Mouse (Mus musculus): ENCODE measurements around the gene Efs.
A peak's percentile ranks its signal among the peaks of the same experiment; 100 is the strongest.

Efs gene

GRCm38 (mm10) chr14:54924641-54925348 is 1.1 kb downstream of the Efs start:
- no peak for DNase-seq (ENCODE audit: inconsistent ontology term)

GRCm38 (mm10) chr14:54920076-54920685 is 5.7 kb downstream of the Efs start:
- no peak for DNase-seq (ENCODE audit: inconsistent ontology term)

- no peak for DNase-seq (ENCODE audit: inconsistent ontology term)
Observed at GRCm38 (mm10) chr14:54913343-54913742, 12.6 kb downstream of the Efs start.

- DNase-seq (ENCODE audit: inconsistent ontology term), result peak; percentile 75
Observed at GRCm38 (mm10) chr14:54912886-54913285, 13.0 kb downstream of the Efs start, which contains the start of gene Slc22a17. TSS of gene Slc22a17 (minus strand) at chr14:54913132.

- no peak for DNase-seq (ENCODE audit: inconsistent ontology term)
Observed at GRCm38 (mm10) chr14:54912109-54912850, 13.6 kb downstream of the Efs start.

GRCm38 (mm10) chr14:54908682-54909081 is 17.2 kb downstream of the Efs start:
- DNase-seq (ENCODE audit: inconsistent ontology term), result no peak

GRCm38 (mm10) chr14:54903641-54904040 is 22.3 kb downstream of the Efs start:
- DNase-seq (ENCODE audit: inconsistent ontology term), result no peak

GRCm38 (mm10) chr14:54900383-54900782 is 25.5 kb downstream of the Efs start:
- DNase-seq (ENCODE audit: inconsistent ontology term), result peak; percentile 73

GRCm38 (mm10) chr14:54897445-54897844 is 28.5 kb downstream of the Efs start:
- DNase-seq (ENCODE audit: inconsistent ontology term), result no peak

- DNase-seq (ENCODE audit: inconsistent ontology term), result peak; percentile 77
Observed at GRCm38 (mm10) chr14:54894296-54895151, 31.4 kb downstream of the Efs start.

- peak; percentile 99 for DNase-seq (ENCODE audit: inconsistent ontology term)
Observed at GRCm38 (mm10) chr14:54893651-54894181, 32.2 kb downstream of the Efs start.

- DNase-seq (ENCODE audit: inconsistent ontology term), result no peak
Observed at GRCm38 (mm10) chr14:54892200-54892599, 33.7 kb downstream of the Efs start, which contains the start of gene Pabpn1. TSS of gene Pabpn1 (plus strand) at chr14:54892500.

- no peak for DNase-seq (ENCODE audit: inconsistent ontology term)
Observed at GRCm38 (mm10) chr14:54885309-54885708, 40.6 kb downstream of the Efs start.

GRCm38 (mm10) chr14:54884022-54884712 is 41.8 kb downstream of the Efs start:
- DNase-seq (ENCODE audit: inconsistent ontology term), result no peak

- peak; percentile 97 for DNase-seq (ENCODE audit: inconsistent ontology term)
Observed at GRCm38 (mm10) chr14:54883154-54884021, 42.5 kb downstream of the Efs start, which contains the start of the genes Bcl2l2 and Gm20521. TSS of gene Bcl2l2 (plus strand) at chr14:54883377. TSS of gene Gm20521 (plus strand) at chr14:54883441.

- DNase-seq (ENCODE audit: inconsistent ontology term), result peak; percentile 80
Observed at GRCm38 (mm10) chr14:54877048-54877715, 48.7 kb downstream of the Efs start, which contains the start of gene Ppp1r3e. TSS of gene Ppp1r3e (minus strand) at chr14:54877550.

GRCm38 (mm10) chr14:54876539-54877047 is 49.3 kb downstream of the Efs start:
- peak; percentile 95 for DNase-seq (ENCODE audit: inconsistent ontology term)

GRCm38 (mm10) chr14:54875844-54876538 is 49.9 kb downstream of the Efs start:
- DNase-seq (ENCODE audit: inconsistent ontology term), result no peak
